Mouse (Mus musculus) spleen, adult 12 weeks (tissue): ENCODE data around the gene Tent4b.
"Not testable (repeated sequence)": the region's sequence is repeated elsewhere in the genome, so short reads cannot be mapped to it uniquely, and the experiment has no call there.

Experiments used
- DNase-seq: peaks from one replicate; pipeline ENCODE4 v3.0.0; 2022; ENCODE audit warnings: low spot score

Tent4b gene

DNA sequence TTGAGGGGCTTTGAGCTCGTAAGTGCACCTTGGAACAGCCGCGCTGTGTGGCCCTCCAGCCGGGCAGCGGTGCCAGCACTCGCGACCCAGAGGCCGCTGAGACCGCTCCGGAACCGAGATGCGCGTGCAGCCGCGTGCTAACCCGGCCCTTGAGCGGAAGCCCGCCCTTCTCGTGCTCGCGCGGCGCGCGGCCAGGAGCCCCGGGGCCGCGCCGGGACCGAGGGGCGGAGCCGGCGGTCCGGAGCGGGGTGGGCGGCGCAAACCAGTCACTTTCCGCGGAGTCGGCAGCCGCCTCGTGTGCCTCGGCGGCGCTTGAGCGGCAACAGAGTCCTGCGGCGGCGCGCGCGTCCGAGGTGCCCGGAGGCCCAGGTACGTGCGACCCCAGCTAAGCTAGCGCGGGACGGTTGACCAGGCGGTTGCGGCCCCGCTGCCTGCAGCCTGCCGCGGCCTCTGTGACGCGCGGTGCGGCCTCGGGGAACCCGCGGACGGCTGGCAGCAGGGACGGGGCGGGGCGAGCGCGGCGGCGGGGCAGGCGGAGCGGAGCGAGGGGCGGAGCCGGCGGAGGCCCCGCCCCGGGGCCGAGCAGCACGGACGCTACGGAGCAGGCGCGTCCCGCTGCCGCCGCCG, at the start of gene Tent4b:
TSS of gene Tent4b (plus strand) at position 269 of the 627 bp plus-strand sequence.
- DNase-seq: peak; percentile 93

- no peak for DNase-seq
Observed at GRCm38 (mm10) chr8:88150910-88151371, 48.1 kb upstream of the Tent4b start.

DNA sequence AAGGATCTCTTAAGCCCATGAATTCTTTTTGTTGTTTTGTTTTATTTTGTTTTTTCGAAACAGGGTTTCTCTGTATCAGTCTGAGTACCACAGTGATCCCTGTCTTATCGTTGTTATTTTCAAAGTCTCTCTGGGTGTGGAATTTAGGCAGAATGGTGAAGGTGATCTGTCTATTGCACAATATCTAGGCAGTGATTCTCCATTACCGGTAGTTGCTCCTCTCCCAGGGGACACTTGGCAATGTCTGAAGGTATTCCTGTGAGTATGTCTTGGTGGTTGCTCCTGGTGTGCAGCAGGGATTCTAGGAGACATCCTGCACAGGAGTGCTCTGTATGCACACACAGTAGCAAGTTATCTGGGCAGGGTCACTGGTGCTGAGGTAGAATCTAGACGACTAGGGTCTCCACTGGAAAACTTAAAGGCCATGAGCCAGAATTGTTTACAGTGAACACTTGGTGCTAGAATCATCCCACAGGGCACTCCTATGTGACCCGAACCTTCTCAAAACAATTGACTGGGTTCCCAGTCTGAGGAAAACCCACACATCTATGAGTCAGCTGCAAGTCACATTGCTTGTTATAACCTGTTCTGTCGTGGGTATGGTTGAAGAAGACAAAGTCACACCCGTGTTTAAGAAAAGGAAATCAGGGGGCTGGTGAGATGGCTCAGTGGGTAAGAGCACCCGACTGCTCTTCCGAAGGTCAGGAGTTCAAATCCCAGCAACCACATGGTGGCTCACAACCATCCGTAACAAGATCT, 38.6 kb upstream of the Tent4b start:
- DNase-seq: no peak

GRCm38 (mm10) chr8:88161439-88161838, 37.6 kb upstream of the Tent4b start:
- peak; percentile 67 for DNase-seq

GRCm38 (mm10) chr8:88175264-88175663, 23.7 kb upstream of the Tent4b start:
- no peak for DNase-seq

- no peak for DNase-seq
Observed at GRCm38 (mm10) chr8:88177291-88177690, 21.7 kb upstream of the Tent4b start.

DNA sequence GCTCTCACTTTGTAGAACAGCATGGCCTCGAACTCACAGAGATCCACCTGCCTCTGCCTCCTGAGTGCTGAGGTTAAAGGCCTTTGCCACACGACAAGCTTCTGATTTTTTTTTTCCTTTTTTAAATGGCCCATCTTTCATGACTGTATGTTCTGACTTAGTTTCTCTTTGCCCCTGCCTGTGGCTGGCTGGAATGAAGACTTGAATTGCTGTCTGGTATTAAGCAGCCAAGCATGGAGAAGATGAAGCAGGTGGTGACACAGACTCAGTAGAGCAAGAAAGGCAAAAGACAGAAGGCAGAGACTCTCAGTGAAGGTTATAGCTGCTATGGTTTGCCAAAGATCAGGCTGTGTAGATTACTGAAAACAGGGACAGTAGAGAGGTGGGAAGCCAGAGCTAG, 15.9 kb upstream of the Tent4b start:
- DNase-seq: no peak

DNA sequence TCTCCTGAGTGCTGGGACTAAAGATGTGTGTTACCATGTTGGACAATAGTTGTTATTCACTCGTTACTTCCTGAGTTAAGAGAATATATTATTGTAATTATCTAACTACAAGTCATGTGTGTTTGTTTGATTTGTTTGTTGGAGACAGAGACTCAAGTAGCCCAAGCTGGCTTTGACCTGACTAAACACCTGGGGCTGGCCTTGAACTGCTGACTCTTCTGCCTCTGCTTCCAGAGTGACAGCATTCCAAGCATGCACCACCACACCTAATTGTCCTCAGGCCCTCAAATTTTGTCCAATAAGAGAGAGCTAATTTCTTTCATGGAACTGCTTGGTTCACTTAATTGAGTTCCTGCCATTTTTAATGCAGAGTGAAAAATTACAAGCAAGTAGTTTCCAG, 14.1 kb upstream of the Tent4b start:
- no peak for DNase-seq

DNA sequence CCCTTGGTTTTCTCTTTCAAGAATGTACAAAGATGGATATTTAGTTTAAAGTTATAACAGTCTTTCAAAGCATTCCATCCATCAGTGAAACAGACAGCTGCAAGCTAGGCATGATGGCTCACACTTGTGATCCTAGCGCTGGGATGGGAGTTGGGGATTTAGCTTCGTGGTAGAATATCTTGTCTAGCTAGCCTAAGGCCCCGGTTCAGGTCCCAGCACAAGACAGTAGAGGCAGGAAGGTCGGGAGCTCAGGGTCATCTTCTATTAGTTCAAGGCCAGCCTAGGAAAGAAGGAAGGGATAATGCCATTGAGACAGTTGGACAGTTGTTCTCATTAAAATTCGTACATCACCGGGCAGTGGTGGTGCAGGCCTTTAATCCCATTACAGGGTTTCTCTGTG, 13.3 kb upstream of the Tent4b start:
- no peak for DNase-seq

GRCm38 (mm10) chr8:88197328-88197727, 1.7 kb upstream of the Tent4b start:
- no peak for DNase-seq

DNA sequence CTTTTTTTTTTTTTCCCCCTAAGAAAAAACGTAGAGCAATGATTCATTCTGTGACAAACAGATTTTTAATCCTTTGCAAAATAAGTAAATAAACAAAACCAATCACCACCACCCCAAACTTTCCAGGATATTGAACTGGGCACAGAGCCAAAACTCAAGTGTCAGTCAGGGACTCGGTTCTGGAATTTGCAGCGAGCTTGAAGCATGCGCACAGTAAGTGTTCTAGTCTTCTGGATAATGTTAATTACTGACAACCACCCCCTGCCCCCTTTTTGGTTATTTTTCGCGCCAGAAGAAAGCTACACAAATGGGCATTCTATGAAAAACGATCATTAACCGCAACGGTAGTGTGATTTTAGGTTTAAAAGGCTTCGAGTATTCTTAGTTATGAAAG, 465 bp upstream of the Tent4b start:
- DNase-seq: no peak

DNA sequence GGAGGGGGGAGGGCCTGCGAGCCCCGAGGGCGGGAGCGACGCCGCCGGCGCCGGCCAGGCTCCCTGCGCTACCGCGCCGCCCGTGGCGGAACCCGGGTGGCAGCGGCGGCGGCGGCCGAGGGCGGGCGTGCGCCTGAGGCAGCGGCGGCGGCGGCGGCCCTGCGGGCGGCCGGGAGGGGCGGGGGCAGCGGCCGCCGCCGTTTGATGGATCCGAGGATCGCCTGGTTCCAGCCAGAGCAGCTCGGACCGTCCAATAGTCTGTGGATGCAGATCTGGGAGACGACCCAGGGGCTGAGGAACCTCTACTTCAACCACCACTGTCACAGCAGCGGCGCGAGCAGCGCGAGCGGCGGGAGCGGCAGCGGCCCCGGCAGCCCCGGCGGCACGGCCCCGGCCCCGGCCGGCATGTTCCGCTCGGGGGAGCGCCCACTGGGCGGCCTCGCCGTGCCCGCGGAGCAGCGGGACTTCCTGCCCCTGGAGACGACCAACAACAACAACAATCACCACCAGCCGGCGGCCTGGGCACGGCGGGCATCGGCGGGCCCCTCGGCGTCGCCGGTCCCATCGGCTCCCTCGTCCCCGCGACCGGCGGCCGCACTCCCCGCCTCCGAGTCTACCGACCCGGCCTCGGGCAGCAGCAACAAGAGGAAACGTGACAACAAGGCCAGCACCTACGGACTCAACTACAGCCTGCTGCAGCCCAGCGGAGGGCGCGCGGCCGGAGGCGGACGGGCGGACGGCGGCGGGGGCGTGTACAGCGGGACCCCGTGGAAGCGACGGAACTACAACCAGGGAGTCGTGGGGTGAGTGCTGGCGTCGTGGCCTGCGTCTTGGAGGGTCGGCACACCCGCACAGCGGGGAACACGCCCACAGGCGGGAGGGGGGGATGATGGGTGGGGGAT, 938 bp downstream of the Tent4b start:
- peak; percentile 51 for DNase-seq

GRCm38 (mm10) chr8:88200724-88201495, 1.9 kb downstream of the Tent4b start:
- no peak for DNase-seq

DNA sequence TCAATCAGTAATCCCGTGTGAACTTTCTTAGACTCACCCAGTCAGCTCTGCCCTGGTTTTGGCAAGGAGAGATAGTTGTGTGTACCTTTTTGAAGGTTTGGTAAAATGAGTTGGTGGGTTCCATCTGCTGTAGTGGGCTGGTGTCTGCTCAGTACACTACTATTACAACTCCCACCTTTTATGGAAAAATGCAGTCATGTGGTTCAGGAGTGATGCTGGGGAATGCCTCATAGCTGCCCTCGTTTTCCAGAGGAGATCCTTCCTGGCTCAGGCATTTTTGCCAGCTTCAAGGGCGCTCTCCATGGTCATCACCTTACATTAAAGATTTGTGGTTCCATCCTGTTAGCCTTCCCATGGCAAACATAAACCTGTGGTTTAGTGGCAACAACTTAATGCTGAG, 2.6 kb downstream of the Tent4b start:
- no peak for DNase-seq

DNA sequence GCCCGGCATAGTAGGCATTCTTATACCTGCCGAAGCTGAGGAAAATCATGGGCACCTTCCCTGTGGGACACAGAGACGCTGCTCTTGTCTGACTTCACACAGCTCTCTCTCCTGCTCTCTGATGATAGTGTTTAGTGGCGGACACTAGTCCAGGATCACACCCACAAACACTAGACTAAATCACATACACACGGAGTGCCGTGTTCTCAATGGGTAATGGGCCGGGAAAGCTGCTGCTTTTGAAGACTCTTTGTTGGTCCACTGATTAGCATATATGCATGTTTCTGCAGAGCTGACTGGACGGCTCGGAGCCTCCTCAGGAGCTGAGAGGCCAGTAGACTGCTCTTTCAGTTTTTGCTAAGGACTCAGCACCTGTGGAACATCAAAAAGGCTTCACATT, 7.0 kb downstream of the Tent4b start:
- DNase-seq: no peak

GRCm38 (mm10) chr8:88207121-88207821, 8.3 kb downstream of the Tent4b start:
- no peak for DNase-seq

- DNase-seq: not testable (repeated sequence)
Observed at GRCm38 (mm10) chr8:88209930-88210827, 11.2 kb downstream of the Tent4b start.

- DNase-seq: no peak
Observed at GRCm38 (mm10) chr8:88221353-88221752, 22.3 kb downstream of the Tent4b start.

DNA sequence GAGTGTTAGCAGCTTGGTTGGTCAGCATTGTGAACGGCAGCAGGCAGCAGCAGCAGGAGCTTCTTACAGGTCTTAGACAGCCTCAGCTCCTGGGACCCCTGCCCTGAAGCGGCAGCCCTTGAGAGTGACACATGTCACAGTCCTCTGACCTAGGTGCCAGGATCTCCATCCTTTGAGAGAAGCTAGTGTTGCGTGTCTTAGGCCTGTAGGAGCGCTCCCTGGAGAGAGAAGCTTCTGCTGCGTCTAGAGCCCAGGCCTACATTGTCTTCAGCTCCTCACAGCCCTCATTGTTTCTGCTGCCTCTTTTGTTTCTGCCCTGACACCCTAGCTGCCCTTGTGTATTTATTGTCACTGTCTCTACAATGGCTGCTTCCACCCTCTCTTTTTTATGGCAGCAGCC, 26.3 kb downstream of the Tent4b start:
- DNase-seq: no peak

GRCm38 (mm10) chr8:88227851-88228250, 28.8 kb downstream of the Tent4b start:
- no peak for DNase-seq
